Comparison of ENCODE assay signal across 23 mouse cellular contexts in the genomic region with DNA sequence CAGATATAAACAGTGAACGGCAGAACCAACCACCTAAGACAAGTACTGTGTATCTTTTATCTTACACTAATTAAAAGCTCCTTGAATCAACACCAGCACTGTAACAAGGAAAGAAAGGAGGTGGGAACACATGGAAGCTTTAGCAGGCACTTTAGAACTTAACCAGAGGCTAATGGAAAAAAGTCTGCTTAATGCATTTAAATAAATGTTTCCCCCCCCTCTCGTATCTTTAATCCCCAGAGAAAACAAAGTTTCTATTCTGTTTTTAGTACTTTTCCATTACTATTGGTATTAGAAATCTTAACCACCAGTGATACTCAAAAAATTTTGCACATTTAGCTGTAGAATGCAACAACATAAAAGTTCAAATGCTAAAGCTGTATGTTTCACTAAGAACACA. TPM values are rescaled to one million over a fixed set of nuclear protein-coding genes. Genes with fewer than 3 reads are reported as not detected.
DNase-seq lines count a peak whose midpoint lies in the region; ATAC-seq and TF ChIP-seq lines count a peak whose summit lies in the region.
"Had no signal": no experiment of that assay in that cellular context is flagged by ENCODE, and none has a peak within 500 bp of the region (broad histone marks: within the 10 kb centered on the region; RNA-seq: fewer than 3 reads in every experiment).

No protein-coding gene starts in this region.

- H3K4me3 ChIP-seq in gastrocnemius, adult 2 months = peak overlapping the region; percentile 31; the same call in 1 of the 2 replicates
- H3K4me3 ChIP-seq in heart, postnatal 0 days (ENCODE audit: low read depth, low read length) = no peak overlapping the region
- H3K4me3 ChIP-seq: embryonic facial prominence, embryonic 13.5 days; embryonic facial prominence, embryonic 15.5 days; erythroblast, embryonic 14.5 days; forebrain, embryonic 13.5 days; forebrain, embryonic 15.5 days had no signal

- 31% methylated on average over 2 of the region's 2 CpGs for WGBS in heart, postnatal 0 days

- DNase-seq in gastrocnemius, adult 2 months = no peak
- no peak for DNase-seq in gastrocnemius, adult 8-10 months (ENCODE audit: low spot score in 2 of 2)
- peak; percentile 8 for DNase-seq in heart, postnatal 0 days (ENCODE audit: low spot score)
- no peak for DNase-seq in heart, postnatal 4 days
- DNase-seq in layer of hippocampus, adult 9-11 months = no peak
- DNase-seq: adrenal gland, adult 2 months; adrenal gland, postnatal 10 days; adrenal gland, postnatal 25 days; B cell, adult 2 months; cerebellum, adult 11 months; cerebellum, adult 18-20 months; cerebellum, adult 8-10 months; cerebellum, adult 9-11 months; cerebellum, postnatal 14 days; cerebellum, postnatal 36 days; embryo, embryonic 11 days; forebrain, postnatal 0 days had no signal

- H3K9ac ChIP-seq in heart, postnatal 0 days (replicated peaks; ENCODE audit: low read depth, low read length) = no peak overlapping the region
- H3K9ac ChIP-seq: embryonic facial prominence, embryonic 13.5 days; embryonic facial prominence, embryonic 15.5 days; forebrain, embryonic 13.5 days; forebrain, embryonic 15.5 days; forebrain, postnatal 0 days had no signal

- intact Hi-C loops in gastrocnemius, adult 2 months (cut with DNase I) = no loop called here

- no peaks in the 10 kb centered on the region for H3K27me3 ChIP-seq in heart, postnatal 0 days (ENCODE audit: control insufficient read depth, insufficient read depth, low read length)
- H3K27me3 ChIP-seq: embryonic facial prominence, embryonic 13.5 days; embryonic facial prominence, embryonic 15.5 days; forebrain, embryonic 13.5 days; forebrain, embryonic 15.5 days had no signal

- no peak overlapping the region; the same call in 1 of the 2 replicates for H3K4me2 ChIP-seq in heart, postnatal 0 days (ENCODE audit: low read depth, low read length)
- H3K4me2 ChIP-seq: embryonic facial prominence, embryonic 13.5 days; embryonic facial prominence, embryonic 15.5 days; forebrain, embryonic 13.5 days; forebrain, embryonic 15.5 days had no signal

- peak overlapping the region; percentile 43 for H3K27ac ChIP-seq in gastrocnemius, adult 2 months
- no peak overlapping the region for H3K27ac ChIP-seq in heart, postnatal 0 days (ENCODE audit: low read depth)
- H3K27ac ChIP-seq: embryonic facial prominence, embryonic 13.5 days; embryonic facial prominence, embryonic 15.5 days; forebrain, embryonic 13.5 days; forebrain, embryonic 15.5 days had no signal

- no peak for TF ChIP-seq EP300 in heart, postnatal 0 days (IDR thresholded peaks at IDR 0.05; ENCODE audit: low read depth)

- H3K4me1 ChIP-seq in heart, postnatal 0 days (ENCODE audit: control insufficient read depth, insufficient read depth) = peaks cover 21% of the 10 kb centered on the region

- TF ChIP-seq CTCF in gastrocnemius, adult 2 months (IDR thresholded peaks at IDR 0.05) = no peak
- no peak for TF ChIP-seq CTCF in heart, postnatal 0 days (IDR thresholded peaks at IDR 0.05; ENCODE audit: low read depth)

- no peak for ATAC-seq in heart, postnatal 0 days (ENCODE audit: insufficient read depth, low read depth)
- ATAC-seq: CD4-positive, CD25-positive, alpha-beta regulatory T cell, adult 4 months; forebrain, embryonic 13.5 days; forebrain, embryonic 15.5 days; forebrain, postnatal 0 days had no signal

- H3K36me3 ChIP-seq in heart, postnatal 0 days (replicated peaks; ENCODE audit: control insufficient read depth, insufficient read depth, low read length) = peaks cover 7% of the 10 kb centered on the region

- no peaks in the 10 kb centered on the region for H3K9me3 ChIP-seq in heart, postnatal 0 days (replicated peaks; ENCODE audit: control insufficient read depth, low read length)
- H3K9me3 ChIP-seq: embryonic facial prominence, embryonic 13.5 days; embryonic facial prominence, embryonic 15.5 days; forebrain, embryonic 13.5 days; forebrain, embryonic 15.5 days had no signal

RNA-seq across cellular contexts. Expression of gene Med13, which starts 8.1 kb away (rescaled TPM):
- total RNA-seq in gastrocnemius, adult 2 months (2021) = 10 to 100 TPM; 42.3 to 43.0 TPM
- 10 to 100 TPM; 31.1 to 49.8 (median 34.2) TPM for total RNA-seq in gastrocnemius, adult 8-10 months (2022)
- total RNA-seq in heart, postnatal 0 days (2014; rRNA removed; ENCODE audit: low replicate concordance) = 26.3 and 52.1 TPM in 2 replicates
- 3.7 and 3.8 TPM in 2 replicates for polyA plus RNA-seq in heart, postnatal 0 days (2015; fragmentation: Nextera tagmentation; extraction: Ambion mirVana)
- total RNA-seq in heart, postnatal 4 days (2021) = 10 to 100 TPM; 41.9 to 43.1 TPM
